Mouse (Mus musculus): ENCODE data around the gene Rnf144b. TPM values are rescaled to one million over a fixed set of nuclear protein-coding genes. Genes with fewer than 3 reads are reported as not detected.

Gene Rnf144b
- polyA plus RNA-seq, 1 experiment from 2014 or later: 2.5 TPM

- H3K4me2 ChIP-seq (ENCODE audit: low read depth, low read length): no peak overlapping the region
- no peaks in the 10 kb centered on the region for H3K27me3 ChIP-seq (ENCODE audit: control insufficient read depth, insufficient read depth, low read depth, low read length)
- 83% methylated on average over 7 of the region's 7 CpGs for WGBS (ENCODE audit: insufficient replicate concordance)
- H3K4me3 ChIP-seq (ENCODE audit: low read depth, low read length): no peak overlapping the region
- no peak for ATAC-seq (ENCODE audit: low read depth)
- no peaks in the 10 kb centered on the region for H3K4me1 ChIP-seq (ENCODE audit: control insufficient read depth, low read depth, low read length)
- no peaks in the 10 kb centered on the region for H3K9me3 ChIP-seq (replicated peaks; ENCODE audit: control insufficient read depth, low read length)
- no peak overlapping the region for H3K27ac ChIP-seq (ENCODE audit: low read length)
- no peak overlapping the region for H3K9ac ChIP-seq (ENCODE audit: low read depth, low read length)
- H3K36me3 ChIP-seq (ENCODE audit: control insufficient read depth, insufficient read depth): no peaks in the 10 kb centered on the region
Measured at GRCm38 (mm10) chr13:47134836-47135235, 12.4 kb downstream of the Rnf144b start.

DNA sequence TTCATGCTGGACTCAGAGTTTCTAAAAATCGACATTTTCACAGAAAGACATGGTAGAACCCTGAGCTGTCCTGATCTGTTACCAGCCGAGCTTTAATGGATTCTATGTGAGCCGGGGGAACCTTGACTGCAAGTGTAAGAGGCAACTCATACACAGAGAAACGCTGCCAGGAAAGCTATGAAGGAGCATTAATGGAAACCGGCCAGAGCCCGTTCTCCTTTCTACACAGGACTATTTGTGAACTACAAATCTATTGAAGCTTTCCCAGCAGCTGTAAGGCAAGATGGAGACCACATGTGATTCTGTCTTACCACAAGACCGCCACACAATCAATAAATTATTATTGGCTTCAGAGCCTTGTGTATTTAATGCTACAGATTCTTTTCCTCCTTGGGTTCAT lies 13.3 kb downstream of the Rnf144b start:
- 68% methylated on average over 7 of the region's 7 CpGs for WGBS (ENCODE audit: insufficient replicate concordance)
- Histone ChIP-seq H3K9me3 (replicated peaks; ENCODE audit: control insufficient read depth, low read length) (no peaks in the 10 kb centered on the region), H3K4me3 (ENCODE audit: low read depth, low read length) (no peak overlapping the region), H3K27ac (ENCODE audit: low read length) (no peak overlapping the region), H3K4me2 (ENCODE audit: low read depth, low read length) (no peak overlapping the region), H3K9ac (ENCODE audit: low read depth, low read length) (no peak overlapping the region), H3K4me1 (ENCODE audit: control insufficient read depth, low read depth, low read length) (no peaks in the 10 kb centered on the region), H3K36me3 (ENCODE audit: control insufficient read depth, insufficient read depth) (no peaks in the 10 kb centered on the region), H3K27me3 (ENCODE audit: control insufficient read depth, insufficient read depth, low read depth, low read length) (no peaks in the 10 kb centered on the region)
- no peak for ATAC-seq (ENCODE audit: low read depth)

- H3K4me3 ChIP-seq (ENCODE audit: low read depth, low read length): no peak overlapping the region
- no peaks in the 10 kb centered on the region for H3K27me3 ChIP-seq (ENCODE audit: control insufficient read depth, insufficient read depth, low read depth, low read length)
- ATAC-seq (ENCODE audit: low read depth): no peak
- H3K9me3 ChIP-seq (replicated peaks; ENCODE audit: control insufficient read depth, low read length): no peaks in the 10 kb centered on the region
- H3K9ac ChIP-seq (ENCODE audit: low read depth, low read length): no peak overlapping the region
- 57% methylated on average over 6 of the region's 6 CpGs for WGBS (ENCODE audit: insufficient replicate concordance)
- H3K4me2 ChIP-seq (ENCODE audit: low read depth, low read length): no peak overlapping the region
- no peaks in the 10 kb centered on the region for H3K4me1 ChIP-seq (ENCODE audit: control insufficient read depth, low read depth, low read length)
- H3K27ac ChIP-seq (ENCODE audit: low read length): no peak overlapping the region
- no peaks in the 10 kb centered on the region for H3K36me3 ChIP-seq (ENCODE audit: control insufficient read depth, insufficient read depth)
Measured at GRCm38 (mm10) chr13:47142764-47143163, 20.3 kb downstream of the Rnf144b start.

- 69% methylated on average over 9 of the region's 9 CpGs for WGBS (ENCODE audit: insufficient replicate concordance)
- H3K27me3 ChIP-seq (ENCODE audit: control insufficient read depth, insufficient read depth, low read depth, low read length): no peaks in the 10 kb centered on the region
- H3K36me3 ChIP-seq (ENCODE audit: control insufficient read depth, insufficient read depth): no peaks in the 10 kb centered on the region
- H3K4me2 ChIP-seq (ENCODE audit: low read depth, low read length): no peak overlapping the region
- no peak overlapping the region for H3K27ac ChIP-seq (ENCODE audit: low read length)
- H3K4me3 ChIP-seq (ENCODE audit: low read depth, low read length): no peak overlapping the region
- no peaks in the 10 kb centered on the region for H3K9me3 ChIP-seq (replicated peaks; ENCODE audit: control insufficient read depth, low read length)
- no peak overlapping the region for H3K9ac ChIP-seq (ENCODE audit: low read depth, low read length)
- ATAC-seq (ENCODE audit: low read depth): no peak
- H3K4me1 ChIP-seq (ENCODE audit: control insufficient read depth, low read depth, low read length): no peaks in the 10 kb centered on the region
Measured at GRCm38 (mm10) chr13:47145939-47146338, 23.5 kb downstream of the Rnf144b start.

GRCm38 (mm10) chr13:47146388-47146787 lies 23.9 kb downstream of the Rnf144b start:
- no peak overlapping the region for H3K9ac ChIP-seq (ENCODE audit: low read depth, low read length)
- no peak for ATAC-seq (ENCODE audit: low read depth)
- no peaks in the 10 kb centered on the region for H3K27me3 ChIP-seq (ENCODE audit: control insufficient read depth, insufficient read depth, low read depth, low read length)
- WGBS (ENCODE audit: insufficient replicate concordance): 60% methylated on average over 7 of the region's 7 CpGs
- H3K4me1 ChIP-seq (ENCODE audit: control insufficient read depth, low read depth, low read length): no peaks in the 10 kb centered on the region
- H3K9me3 ChIP-seq (replicated peaks; ENCODE audit: control insufficient read depth, low read length): no peaks in the 10 kb centered on the region
- H3K4me2 ChIP-seq (ENCODE audit: low read depth, low read length): no peak overlapping the region
- no peak overlapping the region for H3K27ac ChIP-seq (ENCODE audit: low read length)
- no peaks in the 10 kb centered on the region for H3K36me3 ChIP-seq (ENCODE audit: control insufficient read depth, insufficient read depth)
- no peak overlapping the region for H3K4me3 ChIP-seq (ENCODE audit: low read depth, low read length)

GRCm38 (mm10) chr13:47148573-47148972 lies 26.1 kb downstream of the Rnf144b start:
- Histone ChIP-seq H3K9ac (ENCODE audit: low read depth, low read length) (no peak overlapping the region), H3K9me3 (replicated peaks; ENCODE audit: control insufficient read depth, low read length) (no peaks in the 10 kb centered on the region), H3K27me3 (ENCODE audit: control insufficient read depth, insufficient read depth, low read depth, low read length) (no peaks in the 10 kb centered on the region), H3K4me3 (ENCODE audit: low read depth, low read length) (no peak overlapping the region), H3K4me2 (ENCODE audit: low read depth, low read length) (no peak overlapping the region), H3K4me1 (ENCODE audit: control insufficient read depth, low read depth, low read length) (no peaks in the 10 kb centered on the region), H3K27ac (ENCODE audit: low read length) (no peak overlapping the region), H3K36me3 (ENCODE audit: control insufficient read depth, insufficient read depth) (no peaks in the 10 kb centered on the region)
- no peak for ATAC-seq (ENCODE audit: low read depth)
- WGBS (ENCODE audit: insufficient replicate concordance): 53% methylated on average over 11 of the region's 11 CpGs

DNA sequence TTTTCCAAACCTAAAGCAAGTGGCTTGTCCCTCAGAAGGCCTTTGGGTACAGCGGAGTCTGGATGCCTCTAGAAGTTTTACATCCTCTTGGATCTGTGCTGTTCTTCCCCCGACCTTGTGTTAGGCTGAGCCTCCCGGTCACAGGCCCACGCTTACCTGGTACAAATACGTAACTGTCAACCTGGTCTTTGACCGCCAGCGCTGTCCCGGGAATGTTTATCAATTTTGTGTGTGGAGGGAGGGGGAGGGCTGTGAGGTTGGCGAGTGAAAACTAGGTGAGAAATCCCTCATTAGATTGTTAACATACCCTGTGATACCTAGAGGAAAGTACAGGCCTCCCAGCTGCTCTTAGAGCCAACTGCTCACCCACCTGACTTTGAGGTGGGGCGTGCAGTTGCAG lies 27.5 kb downstream of the Rnf144b start:
- Histone ChIP-seq H3K9ac (ENCODE audit: low read depth, low read length) (no peak overlapping the region), H3K27me3 (ENCODE audit: control insufficient read depth, insufficient read depth, low read depth, low read length) (no peaks in the 10 kb centered on the region), H3K27ac (ENCODE audit: low read length) (peak overlapping the region; percentile 33), H3K4me3 (ENCODE audit: low read depth, low read length) (no peak overlapping the region), H3K4me2 (ENCODE audit: low read depth, low read length) (no peak overlapping the region), H3K36me3 (ENCODE audit: control insufficient read depth, insufficient read depth) (no peaks in the 10 kb centered on the region), H3K4me1 (ENCODE audit: control insufficient read depth, low read depth, low read length) (no peaks in the 10 kb centered on the region; the same call in 1 of the 2 replicates), H3K9me3 (replicated peaks; ENCODE audit: control insufficient read depth, low read length) (no peaks in the 10 kb centered on the region)
- WGBS (ENCODE audit: insufficient replicate concordance): 62% methylated on average over 10 of the region's 10 CpGs
- peak; percentile 81 for ATAC-seq (ENCODE audit: low read depth)

GRCm38 (mm10) chr13:47151060-47151459 lies 28.6 kb downstream of the Rnf144b start:
- Histone ChIP-seq H3K4me2 (ENCODE audit: low read depth, low read length) (no peak overlapping the region), H3K4me3 (ENCODE audit: low read depth, low read length) (no peak overlapping the region), H3K9ac (ENCODE audit: low read depth, low read length) (no peak overlapping the region), H3K4me1 (ENCODE audit: control insufficient read depth, low read depth, low read length) (no peaks in the 10 kb centered on the region; the same call in 1 of the 2 replicates), H3K27ac (ENCODE audit: low read length) (no peak overlapping the region), H3K27me3 (ENCODE audit: control insufficient read depth, insufficient read depth, low read depth, low read length) (no peaks in the 10 kb centered on the region), H3K36me3 (ENCODE audit: control insufficient read depth, insufficient read depth) (no peaks in the 10 kb centered on the region), H3K9me3 (replicated peaks; ENCODE audit: control insufficient read depth, low read length) (no peaks in the 10 kb centered on the region)
- no peak for ATAC-seq (ENCODE audit: low read depth)
- 74% methylated on average over 14 of the region's 14 CpGs for WGBS (ENCODE audit: insufficient replicate concordance)

GRCm38 (mm10) chr13:47152390-47152789 lies 29.9 kb downstream of the Rnf144b start:
- WGBS (ENCODE audit: insufficient replicate concordance): 33% methylated on average over 7 of the region's 7 CpGs
- no peak overlapping the region for H3K4me3 ChIP-seq (ENCODE audit: low read depth, low read length)
- no peaks in the 10 kb centered on the region for H3K9me3 ChIP-seq (replicated peaks; ENCODE audit: control insufficient read depth, low read length)
- no peaks in the 10 kb centered on the region; the same call in 1 of the 2 replicates for H3K4me1 ChIP-seq (ENCODE audit: control insufficient read depth, low read depth, low read length)
- H3K9ac ChIP-seq (ENCODE audit: low read depth, low read length): no peak overlapping the region
- ATAC-seq (ENCODE audit: low read depth): no peak
- no peaks in the 10 kb centered on the region for H3K36me3 ChIP-seq (ENCODE audit: control insufficient read depth, insufficient read depth)
- no peaks in the 10 kb centered on the region for H3K27me3 ChIP-seq (ENCODE audit: control insufficient read depth, insufficient read depth, low read depth, low read length)
- no peak overlapping the region for H3K27ac ChIP-seq (ENCODE audit: low read length)
- H3K4me2 ChIP-seq (ENCODE audit: low read depth, low read length): no peak overlapping the region
